Mouse (Mus musculus): ENCODE measurements around the gene Gm17402. TPM values are rescaled to one million over a fixed set of nuclear protein-coding genes. Genes with fewer than 3 reads are reported as not detected.

Gm17402 gene
- polyA plus RNA-seq, 1 experiment from 2014 or later = not detected

DNA sequence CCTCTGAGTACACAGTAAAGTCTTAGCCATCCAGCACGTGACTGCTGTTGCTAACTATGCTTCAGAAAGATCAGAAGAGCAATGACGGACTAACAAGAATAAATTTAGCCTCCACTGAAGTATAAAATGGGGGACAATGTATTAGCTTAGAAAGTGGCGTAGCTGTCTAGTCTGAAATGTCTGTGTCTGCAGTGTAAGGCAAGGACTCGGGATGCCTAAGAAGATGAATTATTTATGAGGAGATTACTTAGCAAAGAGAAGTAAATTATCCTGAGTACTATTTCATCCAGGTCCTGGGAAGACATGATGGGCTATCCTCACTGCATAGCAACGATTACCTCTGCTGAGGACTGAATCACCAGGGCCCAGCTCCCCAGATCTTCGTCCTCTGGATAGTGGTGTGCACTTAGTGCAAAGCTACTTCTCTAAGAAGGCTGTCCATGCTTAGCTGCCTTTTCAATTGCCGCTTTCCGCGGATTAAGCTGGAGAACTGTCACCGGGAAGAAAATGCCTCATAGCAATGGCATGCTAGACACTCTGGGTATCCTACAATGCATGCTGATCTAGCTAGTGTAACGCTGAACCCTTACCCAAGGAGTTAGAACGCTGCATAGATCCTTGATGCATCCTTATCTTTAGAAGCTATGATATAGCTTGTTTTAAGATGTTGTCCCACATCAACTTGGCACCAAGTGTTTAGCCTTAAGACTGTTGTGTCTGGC lies 23.4 kb downstream of the Gm17402 start:
- WGBS = 83% methylated on average over 12 of the region's 12 CpGs
- ATAC-seq (ENCODE audit: low FRiP score, low read depth) = no peak

GRCm38 (mm10) chr3:67346674-67347073 lies 28.3 kb downstream of the Gm17402 start:
- Histone ChIP-seq H3K4me1 (0 out of 2 replicates have a peak, but pooled peaks cover 4% of the 10 kb centered on the region), H3K36me3 (no peaks in the 10 kb centered on the region), H3K27ac (no peak overlapping the region), H3K27me3 (no peaks in the 10 kb centered on the region), H3K4me2 (replicated peaks) (no peak overlapping the region), H3K9me3 (no peaks in the 10 kb centered on the region), H3K9ac (no peak overlapping the region), H3K4me3 (no peak overlapping the region)
- ATAC-seq (ENCODE audit: low FRiP score, low read depth) = no peak
- WGBS = 49% methylated on average over 2 of the region's 2 CpGs

More for the DNA sequence above, 23.4 kb downstream of the Gm17402 start:
- H3K9me3 ChIP-seq = no peaks in the 10 kb centered on the region
- H3K4me3 ChIP-seq = no peak overlapping the region
- no peaks in the 10 kb centered on the region for H3K4me1 ChIP-seq
- no peak overlapping the region for H3K27ac ChIP-seq
- no peaks in the 10 kb centered on the region for H3K27me3 ChIP-seq
- H3K4me2 ChIP-seq (replicated peaks) = no peak overlapping the region
- no peaks in the 10 kb centered on the region; the same call in 1 of the 2 replicates for H3K36me3 ChIP-seq
- H3K9ac ChIP-seq = no peak overlapping the region

GRCm38 (mm10) chr3:67344599-67344998 lies 30.4 kb downstream of the Gm17402 start:
- Histone ChIP-seq H3K4me1 (0 out of 2 replicates have a peak, but pooled peaks cover 4% of the 10 kb centered on the region), H3K36me3 (no peaks in the 10 kb centered on the region), H3K4me3 (no peak overlapping the region), H3K9ac (no peak overlapping the region), H3K4me2 (replicated peaks) (no peak overlapping the region), H3K9me3 (no peaks in the 10 kb centered on the region), H3K27ac (no peak overlapping the region), H3K27me3 (no peaks in the 10 kb centered on the region)
- WGBS = 11% methylated on average over 2 of the region's 2 CpGs
- no peak for ATAC-seq (ENCODE audit: low FRiP score, low read depth)

GRCm38 (mm10) chr3:67343004-67343662 lies 31.8 kb downstream of the Gm17402 start:
- H3K9ac ChIP-seq = no peak overlapping the region
- H3K9me3 ChIP-seq = no peaks in the 10 kb centered on the region
- 36% methylated on average over 5 of the region's 5 CpGs for WGBS
- H3K4me2 ChIP-seq (replicated peaks) = no peak overlapping the region
- H3K36me3 ChIP-seq = no peaks in the 10 kb centered on the region
- H3K4me1 ChIP-seq = 0 out of 2 replicates have a peak, but pooled peaks cover 4% of the 10 kb centered on the region
- no peak overlapping the region for H3K4me3 ChIP-seq
- H3K27ac ChIP-seq = no peak overlapping the region
- ATAC-seq (ENCODE audit: low FRiP score, low read depth) = no peak
- H3K27me3 ChIP-seq = no peaks in the 10 kb centered on the region

GRCm38 (mm10) chr3:67340921-67341320 lies 34.0 kb downstream of the Gm17402 start:
- no peak overlapping the region for H3K4me2 ChIP-seq (replicated peaks)
- H3K4me1 ChIP-seq = 0 out of 2 replicates have a peak, but pooled peaks cover 4% of the 10 kb centered on the region
- WGBS = 56% methylated on average over 7 of the region's 7 CpGs

GRCm38 (mm10) chr3:67339558-67339957 lies 35.4 kb downstream of the Gm17402 start:
- Histone ChIP-seq H3K9me3 (no peaks in the 10 kb centered on the region), H3K9ac (no peak overlapping the region), H3K27ac (no peak overlapping the region), H3K4me1 (0 out of 2 replicates have a peak, but pooled peaks cover 4% of the 10 kb centered on the region), H3K36me3 (no peaks in the 10 kb centered on the region), H3K27me3 (no peaks in the 10 kb centered on the region), H3K4me3 (no peak overlapping the region), H3K4me2 (replicated peaks) (no peak overlapping the region)
- 61% methylated on average over 3 of the region's 3 CpGs for WGBS
- ATAC-seq (ENCODE audit: low FRiP score, low read depth) = no peak

More at GRCm38 (mm10) chr3:67340921-67341320, 34.0 kb downstream of the Gm17402 start:
- H3K36me3 ChIP-seq = no peaks in the 10 kb centered on the region
- ATAC-seq (ENCODE audit: low FRiP score, low read depth) = no peak
- H3K9me3 ChIP-seq = no peaks in the 10 kb centered on the region
- H3K27me3 ChIP-seq = no peaks in the 10 kb centered on the region
- H3K4me3 ChIP-seq = no peak overlapping the region
- H3K9ac ChIP-seq = no peak overlapping the region
- no peak overlapping the region for H3K27ac ChIP-seq

- no peaks in the 10 kb centered on the region for H3K27me3 ChIP-seq
- H3K4me3 ChIP-seq = no peak overlapping the region
- 81% methylated on average over 4 of the region's 4 CpGs for WGBS
- H3K9ac ChIP-seq = no peak overlapping the region
- H3K4me2 ChIP-seq (replicated peaks) = no peak overlapping the region
- no peaks in the 10 kb centered on the region for H3K4me1 ChIP-seq
- H3K36me3 ChIP-seq = no peaks in the 10 kb centered on the region
- no peak for ATAC-seq (ENCODE audit: low FRiP score, low read depth)
- H3K9me3 ChIP-seq = no peaks in the 10 kb centered on the region
- no peak overlapping the region for H3K27ac ChIP-seq
Observed at GRCm38 (mm10) chr3:67322422-67322821, 52.5 kb downstream of the Gm17402 start.

Other genes with a start within 250 kb of the Gm17402 start
- 18.9 and 19.8 TPM in 2 replicates for gene Mlf1, start 1.1 kb downstream of the Gm17402 start, polyA plus RNA-seq (2015; fragmentation: Nextera tagmentation; extraction: Ambion mirVana)
- 41.4 and 44.3 TPM in 2 replicates for gene Gfm1, start 54.9 kb upstream of the Gm17402 start, polyA plus RNA-seq (2015; fragmentation: Nextera tagmentation; extraction: Ambion mirVana)
- 94.2 and 104 TPM in 2 replicates for gene Lxn, start 88.8 kb upstream of the Gm17402 start, polyA plus RNA-seq (2015; fragmentation: Nextera tagmentation; extraction: Ambion mirVana)
- 4.9 and 6.1 TPM in 2 replicates for gene Rarres1, start 140.4 kb upstream of the Gm17402 start, polyA plus RNA-seq (2015; fragmentation: Nextera tagmentation; extraction: Ambion mirVana)
- gene Mfsd1, start 207.6 kb upstream of the Gm17402 start, polyA plus RNA-seq (2015; fragmentation: Nextera tagmentation; extraction: Ambion mirVana) = 52.2 and 52.7 TPM in 2 replicates

Data from limb, embryonic 13.5 days (tissue).